Mouse (Mus musculus): ENCODE measurements around the gene Hs6st2. TPM values are rescaled to one million over a fixed set of nuclear protein-coding genes. Genes with fewer than 3 reads are reported as not detected.

Gene Hs6st2
- polyA plus RNA-seq, 1 experiment from 2014 or later = 9.3 TPM

DNA sequence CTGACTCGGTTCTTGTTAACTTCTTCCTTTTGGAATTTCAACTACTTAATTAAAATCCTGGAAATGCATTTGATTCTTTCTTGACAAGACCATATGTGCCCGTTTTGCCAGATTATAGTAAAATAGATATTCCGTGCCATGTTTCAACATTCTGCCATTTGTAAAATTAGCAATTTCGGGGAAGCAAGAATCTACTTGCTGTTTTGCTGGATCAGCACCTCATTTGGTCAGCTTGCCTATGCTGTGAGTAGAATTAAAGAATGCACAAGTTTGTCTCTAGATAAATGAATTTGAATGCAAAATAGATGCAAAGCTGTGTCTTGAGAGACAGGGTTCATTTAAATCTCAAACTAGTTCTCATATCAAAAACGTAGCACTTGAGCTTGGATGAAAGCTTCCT lies 142.0 kb downstream of the Hs6st2 start:
- Histone ChIP-seq H3K27me3 (replicated peaks) (no peaks in the 10 kb centered on the region), H3K36me3 (no peaks in the 10 kb centered on the region), H3K4me2 (no peak overlapping the region), H3K9me3 (no peaks in the 10 kb centered on the region), H3K27ac (no peak overlapping the region), H3K4me1 (no peaks in the 10 kb centered on the region), H3K9ac (no peak overlapping the region), H3K4me3 (replicated peaks) (no peak overlapping the region)
- ATAC-seq (ENCODE audit: insufficient read depth, low FRiP score, low read depth) = no peak
- WGBS = 80% methylated on average over 5 of the region's 5 CpGs

DNA sequence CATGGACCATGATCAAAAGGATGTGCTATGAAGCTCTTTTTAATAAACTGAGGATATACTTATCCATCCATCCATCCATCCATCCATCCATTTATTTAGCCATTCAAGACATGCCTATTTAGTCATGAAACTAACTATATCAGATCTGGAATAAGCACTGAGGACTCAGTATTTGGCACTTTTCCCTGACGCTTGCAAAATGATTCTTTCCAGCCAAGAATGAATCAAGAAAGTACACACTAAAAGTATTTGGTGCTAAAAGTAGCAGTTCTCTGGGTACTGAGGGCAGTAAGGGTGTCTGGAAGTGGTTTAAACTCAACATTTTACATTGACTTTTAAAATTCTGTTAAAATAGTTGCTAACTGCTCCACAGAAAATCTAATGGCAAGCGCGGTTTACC lies 144.6 kb downstream of the Hs6st2 start:
- Histone ChIP-seq H3K36me3 (no peaks in the 10 kb centered on the region), H3K27ac (no peak overlapping the region), H3K4me3 (replicated peaks) (no peak overlapping the region), H3K9ac (no peak overlapping the region), H3K9me3 (no peaks in the 10 kb centered on the region), H3K4me1 (no peaks in the 10 kb centered on the region), H3K4me2 (no peak overlapping the region), H3K27me3 (replicated peaks) (no peaks in the 10 kb centered on the region)
- ATAC-seq (ENCODE audit: insufficient read depth, low FRiP score, low read depth) = no peak
- 89% methylated on average over 3 of the region's 3 CpGs for WGBS

GRCm38 (mm10) chrX:51535226-51535625 lies 146.4 kb downstream of the Hs6st2 start:
- H3K4me1 ChIP-seq = no peaks in the 10 kb centered on the region
- no peak overlapping the region for H3K4me2 ChIP-seq
- WGBS = 90% methylated on average over 6 of the region's 6 CpGs
- H3K9ac ChIP-seq = no peak overlapping the region
- H3K9me3 ChIP-seq = no peaks in the 10 kb centered on the region
- H3K27me3 ChIP-seq (replicated peaks) = no peaks in the 10 kb centered on the region
- no peak overlapping the region for H3K27ac ChIP-seq
- no peak for ATAC-seq (ENCODE audit: insufficient read depth, low FRiP score, low read depth)
- H3K4me3 ChIP-seq (replicated peaks) = no peak overlapping the region
- no peaks in the 10 kb centered on the region for H3K36me3 ChIP-seq

GRCm38 (mm10) chrX:51531136-51531535 lies 150.5 kb downstream of the Hs6st2 start:
- no peak overlapping the region for H3K4me2 ChIP-seq
- no peaks in the 10 kb centered on the region for H3K9me3 ChIP-seq
- H3K27me3 ChIP-seq (replicated peaks) = no peaks in the 10 kb centered on the region
- no peak overlapping the region for H3K4me3 ChIP-seq (replicated peaks)
- WGBS = 64% methylated on average over 1 of the region's 1 CpGs
- no peaks in the 10 kb centered on the region for H3K36me3 ChIP-seq
- no peak for ATAC-seq (ENCODE audit: insufficient read depth, low FRiP score, low read depth)
- H3K4me1 ChIP-seq = no peaks in the 10 kb centered on the region
- no peak overlapping the region for H3K9ac ChIP-seq
- no peak overlapping the region for H3K27ac ChIP-seq

GRCm38 (mm10) chrX:51528601-51529000 lies 153.1 kb downstream of the Hs6st2 start:
- no peak overlapping the region for H3K9ac ChIP-seq

DNA sequence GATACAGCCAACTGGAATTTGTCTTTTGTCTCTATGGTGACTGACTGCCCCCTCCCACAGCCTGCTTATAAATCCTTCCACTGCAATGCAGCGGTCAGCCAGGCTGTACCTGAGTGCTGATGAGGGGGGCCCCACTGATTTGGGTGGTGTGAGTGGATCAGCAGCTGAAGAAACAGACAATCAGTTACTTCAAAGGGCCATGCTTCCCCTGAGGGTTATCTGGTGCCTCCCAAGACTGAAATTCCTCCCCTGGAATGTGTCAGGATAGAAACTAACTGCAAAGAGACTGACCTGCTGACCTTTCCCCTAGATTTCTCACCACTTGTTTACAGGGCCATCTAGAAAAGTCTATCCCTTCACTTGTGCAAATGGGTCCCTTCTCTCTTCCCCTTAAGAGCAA lies 166.8 kb downstream of the Hs6st2 start:
- Histone ChIP-seq H3K4me2 (no peak overlapping the region), H3K9ac (no peak overlapping the region), H3K4me1 (no peaks in the 10 kb centered on the region), H3K27me3 (replicated peaks) (no peaks in the 10 kb centered on the region), H3K9me3 (no peaks in the 10 kb centered on the region), H3K36me3 (no peaks in the 10 kb centered on the region), H3K4me3 (replicated peaks) (no peak overlapping the region), H3K27ac (no peak overlapping the region)
- ATAC-seq (ENCODE audit: insufficient read depth, low FRiP score, low read depth) = no peak
- 52% methylated on average over 1 of the region's 1 CpGs for WGBS

More at GRCm38 (mm10) chrX:51528601-51529000, 153.1 kb downstream of the Hs6st2 start:
- H3K9me3 ChIP-seq = no peaks in the 10 kb centered on the region
- no peak overlapping the region for H3K27ac ChIP-seq
- ATAC-seq (ENCODE audit: insufficient read depth, low FRiP score, low read depth) = no peak
- H3K4me2 ChIP-seq = no peak overlapping the region
- no peaks in the 10 kb centered on the region for H3K4me1 ChIP-seq
- no peak overlapping the region for H3K4me3 ChIP-seq (replicated peaks)
- H3K36me3 ChIP-seq = no peaks in the 10 kb centered on the region
- H3K27me3 ChIP-seq (replicated peaks) = no peaks in the 10 kb centered on the region

DNA sequence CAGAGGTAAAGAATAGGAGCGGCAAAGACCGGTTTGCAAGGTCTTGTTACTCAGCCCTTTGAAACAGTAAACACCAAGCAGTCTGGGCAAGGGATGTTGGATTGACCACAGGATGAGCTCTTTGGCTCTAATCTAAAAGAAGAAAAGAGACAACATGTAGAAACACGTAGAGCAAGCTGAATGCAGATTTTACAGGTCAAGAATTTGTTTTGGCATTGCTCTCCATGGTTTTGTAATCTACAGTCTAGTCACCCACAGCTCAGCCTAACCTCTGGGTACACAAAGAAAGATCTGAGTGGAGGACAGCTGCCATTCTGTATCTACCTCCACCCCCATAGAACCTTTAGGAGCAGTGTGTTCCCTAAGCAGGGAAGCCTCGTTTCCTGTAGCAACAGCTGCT lies 175.1 kb downstream of the Hs6st2 start:
- Histone ChIP-seq H3K4me2 (no peak overlapping the region), H3K4me3 (replicated peaks) (no peak overlapping the region), H3K36me3 (no peaks in the 10 kb centered on the region), H3K27ac (no peak overlapping the region), H3K9ac (no peak overlapping the region), H3K9me3 (no peaks in the 10 kb centered on the region), H3K27me3 (replicated peaks) (no peaks in the 10 kb centered on the region), H3K4me1 (no peaks in the 10 kb centered on the region)
- ATAC-seq (ENCODE audit: insufficient read depth, low FRiP score, low read depth) = no peak
- 70% methylated on average over 4 of the region's 4 CpGs for WGBS

- Histone ChIP-seq H3K4me1 (no peaks in the 10 kb centered on the region), H3K4me3 (replicated peaks) (no peak overlapping the region), H3K36me3 (no peaks in the 10 kb centered on the region), H3K27ac (no peak overlapping the region), H3K9me3 (no peaks in the 10 kb centered on the region), H3K27me3 (replicated peaks) (no peaks in the 10 kb centered on the region), H3K4me2 (no peak overlapping the region), H3K9ac (no peak overlapping the region)
- WGBS = 74% methylated on average over 1 of the region's 1 CpGs
- ATAC-seq (ENCODE audit: insufficient read depth, low FRiP score, low read depth) = no peak
These were observed 176.0 kb downstream of the Hs6st2 start for GRCm38 (mm10) chrX:51505691-51506090.

- 62% methylated on average over 7 of the region's 7 CpGs for WGBS
- Histone ChIP-seq H3K4me1 (no peaks in the 10 kb centered on the region), H3K36me3 (no peaks in the 10 kb centered on the region), H3K9ac (no peak overlapping the region), H3K9me3 (no peaks in the 10 kb centered on the region), H3K4me2 (no peak overlapping the region), H3K27ac (no peak overlapping the region), H3K4me3 (replicated peaks) (no peak overlapping the region), H3K27me3 (replicated peaks) (no peaks in the 10 kb centered on the region)
- ATAC-seq (ENCODE audit: insufficient read depth, low FRiP score, low read depth) = no peak
These were observed 177.7 kb downstream of the Hs6st2 start for GRCm38 (mm10) chrX:51503781-51504471.

GRCm38 (mm10) chrX:51497831-51498230 lies 183.8 kb downstream of the Hs6st2 start:
- no peak for ATAC-seq (ENCODE audit: insufficient read depth, low FRiP score, low read depth)
- H3K27ac ChIP-seq = no peak overlapping the region
- H3K4me1 ChIP-seq = no peaks in the 10 kb centered on the region

DNA sequence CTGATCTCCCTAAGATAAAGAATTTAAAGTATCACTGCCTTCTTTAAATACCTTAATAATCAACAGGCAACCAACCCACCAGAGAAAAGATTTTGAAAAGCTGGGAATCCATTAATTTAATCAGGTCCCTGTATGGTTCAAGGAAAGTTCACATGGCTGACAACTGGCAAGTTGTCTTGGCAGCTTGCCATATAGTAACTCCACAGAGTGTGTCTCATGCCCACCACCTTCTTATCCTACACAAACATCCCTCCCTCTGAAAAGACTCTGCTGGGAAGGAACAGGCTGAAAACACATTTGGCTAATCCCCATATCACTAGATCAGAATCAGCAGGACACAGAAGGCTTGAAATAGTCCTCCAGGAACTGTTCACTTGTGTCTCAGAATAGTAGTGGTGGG lies 193.3 kb downstream of the Hs6st2 start:
- no peaks in the 10 kb centered on the region for H3K4me1 ChIP-seq
- H3K4me2 ChIP-seq = no peak overlapping the region
- no peaks in the 10 kb centered on the region for H3K36me3 ChIP-seq
- no peak for ATAC-seq (ENCODE audit: insufficient read depth, low FRiP score, low read depth)
- H3K9ac ChIP-seq = no peak overlapping the region
- no peaks in the 10 kb centered on the region for H3K9me3 ChIP-seq
- no peaks in the 10 kb centered on the region for H3K27me3 ChIP-seq (replicated peaks)
- H3K4me3 ChIP-seq (replicated peaks) = no peak overlapping the region
- H3K27ac ChIP-seq = no peak overlapping the region

More at GRCm38 (mm10) chrX:51497831-51498230, 183.8 kb downstream of the Hs6st2 start:
- Histone ChIP-seq H3K27me3 (replicated peaks) (no peaks in the 10 kb centered on the region), H3K4me2 (no peak overlapping the region), H3K9me3 (no peaks in the 10 kb centered on the region), H3K36me3 (no peaks in the 10 kb centered on the region), H3K9ac (no peak overlapping the region), H3K4me3 (replicated peaks) (no peak overlapping the region)
- 70% methylated on average over 1 of the region's 1 CpGs for WGBS

DNA sequence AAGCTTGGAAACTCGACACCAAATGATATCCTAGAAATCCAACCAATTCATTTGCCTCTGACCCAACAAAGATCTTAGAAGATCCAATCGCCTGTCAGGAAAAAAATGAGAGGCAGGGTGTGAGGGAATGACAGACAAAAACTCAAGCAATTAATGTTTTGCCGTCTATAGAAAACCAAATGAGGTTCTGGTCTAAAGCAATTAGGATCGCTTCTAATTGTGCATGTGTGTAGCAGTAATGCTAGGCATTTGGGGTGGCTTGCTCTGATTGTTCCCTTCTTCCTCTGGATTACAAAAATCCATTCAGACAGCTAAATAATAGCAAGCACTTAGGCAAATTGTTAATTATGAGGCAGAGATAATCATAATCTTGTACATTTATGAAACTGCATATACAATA lies 212.2 kb downstream of the Hs6st2 start:
- WGBS = 83% methylated on average over 4 of the region's 4 CpGs
- Histone ChIP-seq H3K9me3 (no peaks in the 10 kb centered on the region), H3K4me3 (replicated peaks) (no peak overlapping the region), H3K27ac (no peak overlapping the region), H3K27me3 (replicated peaks) (no peaks in the 10 kb centered on the region), H3K9ac (no peak overlapping the region), H3K36me3 (no peaks in the 10 kb centered on the region), H3K4me1 (no peaks in the 10 kb centered on the region), H3K4me2 (no peak overlapping the region)
- ATAC-seq (ENCODE audit: insufficient read depth, low FRiP score, low read depth) = no peak

DNA sequence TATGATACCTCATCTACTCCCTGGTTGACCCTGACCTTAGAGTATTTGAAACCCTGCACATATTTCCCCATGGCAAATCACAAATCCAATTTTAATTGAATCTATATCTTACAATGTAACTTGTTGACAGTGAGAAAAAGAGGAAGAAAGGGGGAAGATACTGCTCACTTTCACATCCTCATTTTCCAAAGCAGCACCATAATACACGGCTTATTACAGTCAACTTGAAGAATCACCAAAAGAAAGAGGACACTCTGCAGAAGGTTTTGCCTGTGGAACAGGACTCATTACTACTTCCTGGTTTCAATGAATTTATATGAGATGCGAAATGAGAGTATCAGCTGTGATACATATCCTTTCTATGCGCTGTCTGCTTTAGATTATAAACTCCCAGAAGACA lies 220.2 kb downstream of the Hs6st2 start:
- Histone ChIP-seq H3K4me1 (no peaks in the 10 kb centered on the region), H3K36me3 (no peaks in the 10 kb centered on the region), H3K27ac (no peak overlapping the region), H3K4me2 (no peak overlapping the region), H3K9me3 (no peaks in the 10 kb centered on the region), H3K9ac (no peak overlapping the region), H3K4me3 (replicated peaks) (no peak overlapping the region), H3K27me3 (replicated peaks) (no peaks in the 10 kb centered on the region)
- ATAC-seq (ENCODE audit: insufficient read depth, low FRiP score, low read depth) = no peak
- 67% methylated on average over 3 of the region's 3 CpGs for WGBS
